Comparison of ENCODE assay signal across 11 mouse cellular contexts in the genomic region with DNA sequence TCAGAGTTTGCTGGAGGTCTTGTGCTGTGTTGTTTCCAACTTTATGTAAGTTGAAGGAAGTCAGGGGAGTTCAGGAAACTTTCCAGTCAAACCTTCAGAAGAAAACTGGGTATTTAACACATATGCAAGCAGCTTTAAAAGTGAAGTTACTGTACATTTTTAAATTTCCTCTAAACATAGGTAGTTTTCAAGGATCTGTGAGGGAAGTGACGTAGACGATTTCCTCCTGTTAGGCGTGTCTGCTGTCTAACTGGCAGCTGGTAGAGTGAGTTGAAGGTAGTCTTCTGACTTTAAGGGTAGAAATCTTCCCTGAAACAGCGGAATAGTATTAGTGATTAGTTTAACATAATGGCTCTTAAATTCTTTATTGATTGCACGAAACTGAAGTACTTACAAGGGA. TPM values are rescaled to one million over a fixed set of nuclear protein-coding genes. Genes with fewer than 3 reads are reported as not detected.
DNase-seq lines count a peak whose midpoint lies in the region; ATAC-seq and TF ChIP-seq lines count a peak whose summit lies in the region.
"Had no signal": no experiment of that assay in that cellular context is flagged by ENCODE, and none has a peak within 500 bp of the region (broad histone marks: within the 10 kb centered on the region; RNA-seq: fewer than 3 reads in every experiment).

No protein-coding gene starts in this region.

- H3K36me3 ChIP-seq in liver, postnatal 0 days (replicated peaks; ENCODE audit: insufficient read depth, low read length), result no peaks in the 10 kb centered on the region
- peaks cover 3% of the 10 kb centered on the region; the same call in 1 of the 2 replicates for H3K36me3 ChIP-seq in liver, embryonic 12.5 days
- no peaks in the 10 kb centered on the region; the same call in none of the 2 replicates for H3K36me3 ChIP-seq in forebrain, embryonic 12.5 days (replicated peaks)
- H3K36me3 ChIP-seq in neural tube, embryonic 13.5 days, result no peaks in the 10 kb centered on the region
- H3K36me3 ChIP-seq: embryonic facial prominence, embryonic 15.5 days; liver, embryonic 13.5 days had no signal

- no peak for DNase-seq in liver, postnatal 0 days
- no peak for DNase-seq in layer of hippocampus, postnatal 10 days (ENCODE audit: low spot score in 2 of 2)
- no peak for DNase-seq in layer of hippocampus, adult 18-20 months (ENCODE audit: low spot score in 2 of 2)
- DNase-seq in thymus, postnatal 36 days, result no peak
- DNase-seq: kidney, adult 2 months; liver, embryonic 13.5 days had no signal

- WGBS in liver, postnatal 0 days (ENCODE audit: insufficient replicate concordance), result 72% methylated on average over 5 of the region's 5 CpGs
- WGBS in liver, embryonic 12.5 days (ENCODE audit: insufficient replicate concordance), result 73% methylated on average over 5 of the region's 5 CpGs
- 88% methylated on average over 5 of the region's 5 CpGs for WGBS in forebrain, embryonic 12.5 days
- WGBS in neural tube, embryonic 13.5 days, result 83% methylated on average over 5 of the region's 5 CpGs

- 0 out of 2 replicates have a peak overlapping the region, but pooled peaks have one; percentile 18 for H3K4me3 ChIP-seq in liver, postnatal 0 days (ENCODE audit: low read depth, low read length)
- H3K4me3 ChIP-seq in liver, embryonic 12.5 days, result no peak overlapping the region
- H3K4me3 ChIP-seq in forebrain, embryonic 12.5 days (replicated peaks), result no peak overlapping the region
- peak overlapping the region; percentile 24 for H3K4me3 ChIP-seq in neural tube, embryonic 13.5 days
- H3K4me3 ChIP-seq: liver, embryonic 13.5 days had no signal

- H3K27ac ChIP-seq in liver, postnatal 0 days (ENCODE audit: low read depth), result no peak overlapping the region
- no peak overlapping the region for H3K27ac ChIP-seq in liver, embryonic 12.5 days
- no peak overlapping the region for H3K27ac ChIP-seq in forebrain, embryonic 12.5 days
- no peak overlapping the region for H3K27ac ChIP-seq in neural tube, embryonic 13.5 days (replicated peaks)
- H3K27ac ChIP-seq: embryonic facial prominence, embryonic 15.5 days; liver, embryonic 13.5 days had no signal

- H3K9ac ChIP-seq in liver, postnatal 0 days (replicated peaks), result no peak overlapping the region
- no peak overlapping the region for H3K9ac ChIP-seq in liver, embryonic 12.5 days
- H3K9ac ChIP-seq in forebrain, embryonic 12.5 days, result no peak overlapping the region
- H3K9ac ChIP-seq in neural tube, embryonic 13.5 days, result no peak overlapping the region
- H3K9ac ChIP-seq: embryonic facial prominence, embryonic 15.5 days; liver, embryonic 13.5 days had no signal

- no peaks in the 10 kb centered on the region for H3K9me3 ChIP-seq in liver, postnatal 0 days (ENCODE audit: low read length)
- no peaks in the 10 kb centered on the region for H3K9me3 ChIP-seq in liver, embryonic 12.5 days (replicated peaks)
- H3K9me3 ChIP-seq in forebrain, embryonic 12.5 days, result no peaks in the 10 kb centered on the region
- H3K9me3 ChIP-seq in neural tube, embryonic 13.5 days, result no peaks in the 10 kb centered on the region
- H3K9me3 ChIP-seq: embryonic facial prominence, embryonic 15.5 days; liver, embryonic 13.5 days had no signal

- no peak for TF ChIP-seq CTCF in liver, postnatal 0 days (IDR thresholded peaks at IDR 0.05; ENCODE audit: low read depth)

- no peak for TF ChIP-seq EP300 in liver, postnatal 0 days (IDR thresholded peaks at IDR 0.05; ENCODE audit: low read depth)

- peaks cover 21% of the 10 kb centered on the region for H3K4me1 ChIP-seq in liver, postnatal 0 days (ENCODE audit: insufficient read depth)
- peaks cover 36% of the 10 kb centered on the region for H3K4me1 ChIP-seq in liver, embryonic 12.5 days
- H3K4me1 ChIP-seq in forebrain, embryonic 12.5 days, result peaks cover 46% of the 10 kb centered on the region
- peaks cover 78% of the 10 kb centered on the region for H3K4me1 ChIP-seq in neural tube, embryonic 13.5 days (replicated peaks)

- H3K4me2 ChIP-seq in liver, postnatal 0 days (ENCODE audit: low read depth, low read length), result peak overlapping the region; percentile 54
- H3K4me2 ChIP-seq in liver, embryonic 12.5 days, result no peak overlapping the region
- peak overlapping the region; percentile 37 for H3K4me2 ChIP-seq in forebrain, embryonic 12.5 days
- peak overlapping the region; percentile 57 for H3K4me2 ChIP-seq in neural tube, embryonic 13.5 days
- H3K4me2 ChIP-seq: liver, embryonic 13.5 days had no signal

- H3K27me3 ChIP-seq in liver, postnatal 0 days (ENCODE audit: insufficient read depth, low read length), result no peaks in the 10 kb centered on the region
- H3K27me3 ChIP-seq in liver, embryonic 12.5 days (replicated peaks), result no peaks in the 10 kb centered on the region
- no peaks in the 10 kb centered on the region for H3K27me3 ChIP-seq in forebrain, embryonic 12.5 days
- H3K27me3 ChIP-seq in neural tube, embryonic 13.5 days, result no peaks in the 10 kb centered on the region
- H3K27me3 ChIP-seq: embryonic facial prominence, embryonic 15.5 days; liver, embryonic 13.5 days had no signal

- ATAC-seq in liver, postnatal 0 days, result no peak
- no peak for ATAC-seq in liver, embryonic 12.5 days
- ATAC-seq in forebrain, embryonic 12.5 days (ENCODE audit: low FRiP score), result no peak
- ATAC-seq in inflammation-experienced regulatory T-cells, adult 6 months, result peak; percentile 39
- ATAC-seq in neural tube, embryonic 13.5 days (ENCODE audit: low read depth), result no peak

RNA-seq across cellular contexts. Expression of a gene that starts 5.2 kb away (rescaled TPM):
- polyA plus RNA-seq in liver, postnatal 0 days (2015; fragmentation: Nextera tagmentation; extraction: Ambion mirVana), result 7.3 and 8.2 TPM in 2 replicates
- polyA plus RNA-seq in liver, embryonic 12.5 days (2016; fragmentation: Nextera tagmentation; extraction: Ambion mirVana), result 7.6 and 8.5 TPM in 2 replicates
- 40.1 and 40.2 TPM in 2 replicates for polyA plus RNA-seq in forebrain, embryonic 12.5 days (2016; fragmentation: Nextera tagmentation; extraction: Ambion mirVana)
- polyA plus RNA-seq in inflammation-experienced regulatory T-cells, adult 6 months (2017; shearing (Covaris generic)), result 10 to 100 TPM; 29.8 to 63.7 (median 62.7) TPM
- polyA plus RNA-seq in neural tube, embryonic 13.5 days (2015; fragmentation: Nextera tagmentation; extraction: Ambion mirVana), result 29.9 and 35.3 TPM in 2 replicates
- 10 to 100 TPM; 60.9 to 71.8 TPM for total RNA-seq in layer of hippocampus, postnatal 10 days (2021)
- total RNA-seq in layer of hippocampus, adult 18-20 months (2021), result 10 to 100 TPM; 61.6 to 63.4 TPM

RNA-seq across cellular contexts. Expression of a gene that starts 49.7 kb away (rescaled TPM):
- 0.11 and 0.17 TPM in 2 replicates for polyA plus RNA-seq in liver, postnatal 0 days (2015; fragmentation: Nextera tagmentation; extraction: Ambion mirVana)
- polyA plus RNA-seq in liver, embryonic 12.5 days (2016; fragmentation: Nextera tagmentation; extraction: Ambion mirVana), result 0.18 and 0.23 TPM in 2 replicates
- 33.1 TPM in 2 replicates for polyA plus RNA-seq in forebrain, embryonic 12.5 days (2016; fragmentation: Nextera tagmentation; extraction: Ambion mirVana)
- not detected for polyA plus RNA-seq in inflammation-experienced regulatory T-cells, adult 6 months (2017; shearing (Covaris generic))
- polyA plus RNA-seq in neural tube, embryonic 13.5 days (2015; fragmentation: Nextera tagmentation; extraction: Ambion mirVana), result 62.9 and 75.1 TPM in 2 replicates
- total RNA-seq in layer of hippocampus, postnatal 10 days (2021), result 10 to 100 TPM; 22.5 to 24.5 TPM
- 100 to 1,000 TPM in 1 of 2 experiments, 10 to 100 TPM in 1; 98.2 to 115 TPM for total RNA-seq in layer of hippocampus, adult 18-20 months (2021)

Comparison
In these comparisons a context has a peak if more than half of its experiments do, and no peak if none do; other contexts are left out.
1. H3K4me3 ChIP-seq: peak in liver, postnatal 0 days (single experiment) and neural tube, embryonic 13.5 days (single experiment); none in liver, embryonic 12.5 days (single experiment) and forebrain, embryonic 12.5 days (single experiment).
2. RNA of a gene that starts 49.7 kb away (polyA plus RNA-seq): 62.9 to 75.1 TPM in neural tube, embryonic 13.5 days and 33.1 TPM in forebrain, embryonic 12.5 days; 0.18 to 0.23 TPM in liver, embryonic 12.5 days, 0.11 to 0.17 TPM in liver, postnatal 0 days and not detected in inflammation-experienced regulatory T-cells, adult 6 months; every median in the first group is over 10 times any median in the second.